Mouse (Mus musculus) cerebellum, postnatal 4 days (tissue): ENCODE measurements at regions not wholly inside any gene's neighbourhood (a gene's known extent, or its start where the extent isn't known, plus 50 kb on each side); places are given as distances from the start of the nearest gene placed in this dataset.
"Not testable (repeated sequence)": the region's sequence is repeated elsewhere in the genome, so short reads cannot be mapped to it uniquely, and the experiment has no call there.

Source experiments
- DNase-seq, 2 experiments: peaks; one replicate each; pipeline ENCODE4 v3.0.0; 2022; ENCODE audit warnings: low spot score in 2 of 2, mixed read lengths in 1 of 2

- DNase-seq = not testable (repeated sequence)
These were observed 77.1 kb downstream of the Olfr721-ps1 start for GRCm38 (mm10) chr14:14478159-14478558.

GRCm38 (mm10) chr14:14481840-14482239 is 80.7 kb downstream of the Olfr721-ps1 start:
- DNase-seq = peak in 1 of 2 experiments; percentile 26

- DNase-seq = no peak
These were observed 85.3 kb downstream of the Olfr721-ps1 start for GRCm38 (mm10) chr14:14486356-14486755.

GRCm38 (mm10) chr14:14490501-14490900 is 89.4 kb downstream of the Olfr721-ps1 start:
- DNase-seq = no peak

GRCm38 (mm10) chr14:14492041-14492440 is 90.9 kb downstream of the Olfr721-ps1 start:
- DNase-seq = no peak

- DNase-seq = no peak
These were observed 110.8 kb downstream of the Olfr721-ps1 start for GRCm38 (mm10) chr14:14511927-14512326.

- DNase-seq = no peak
These were observed 112.0 kb downstream of the Olfr721-ps1 start for GRCm38 (mm10) chr14:14513056-14513455.

GRCm38 (mm10) chr14:14513498-14513897 is 112.4 kb downstream of the Olfr721-ps1 start:
- no peak for DNase-seq

- DNase-seq = no peak
These were observed 113.5 kb downstream of the Olfr721-ps1 start for GRCm38 (mm10) chr14:14514440-14515172.

- no peak for DNase-seq
These were observed 114.3 kb downstream of the Olfr721-ps1 start for GRCm38 (mm10) chr14:14515363-14515762.

GRCm38 (mm10) chr14:14515918-14516317 is 114.8 kb downstream of the Olfr721-ps1 start:
- DNase-seq = no peak

- no peak for DNase-seq
These were observed 116.9 kb downstream of the Olfr721-ps1 start for GRCm38 (mm10) chr14:14518027-14518426.

- no peak for DNase-seq
These were observed 117.7 kb downstream of the Olfr721-ps1 start for GRCm38 (mm10) chr14:14518841-14519240.

- DNase-seq = no peak
These were observed 119.1 kb downstream of the Olfr721-ps1 start for GRCm38 (mm10) chr14:14520195-14520594.

GRCm38 (mm10) chr14:14521331-14521730 is 120.2 kb downstream of the Olfr721-ps1 start:
- DNase-seq = not testable (repeated sequence)

- no peak for DNase-seq
These were observed 124.1 kb downstream of the Olfr721-ps1 start for GRCm38 (mm10) chr14:14525225-14525624.

- DNase-seq = no peak
These were observed 127.3 kb downstream of the Olfr721-ps1 start for GRCm38 (mm10) chr14:14528437-14528836.

- DNase-seq = no peak
These were observed 140.1 kb downstream of the Olfr721-ps1 start for GRCm38 (mm10) chr14:14541206-14541605.

- no peak for DNase-seq
These were observed 140.6 kb downstream of the Olfr721-ps1 start for GRCm38 (mm10) chr14:14541705-14542104.

GRCm38 (mm10) chr14:14544236-14544635 is 143.1 kb downstream of the Olfr721-ps1 start:
- no peak for DNase-seq

- DNase-seq = no peak
These were observed 149.9 kb upstream of the Slc4a7 start for GRCm38 (mm10) chr14:14552201-14552600.

- no peak for DNase-seq
These were observed 127.2 kb upstream of the Slc4a7 start for GRCm38 (mm10) chr14:14574851-14575250.

GRCm38 (mm10) chr14:14591939-14592338 is 110.1 kb upstream of the Slc4a7 start:
- DNase-seq = no peak

GRCm38 (mm10) chr14:14594753-14595152 is 107.3 kb upstream of the Slc4a7 start:
- DNase-seq = no peak
